Mouse (Mus musculus) liver, embryonic 14.5 days (tissue): ENCODE measurements at regions not wholly inside any gene's neighbourhood (a gene's known extent, or its start where the extent isn't known, plus 50 kb on each side); places are given as distances from the start of the nearest gene placed in this dataset.

Experiments
- ATAC-seq: fragments of 200-750 bp; cut with Nextera tagmentation; 2 replicates; pipeline ENCODE4 v1.8.0; 2017; ENCODE audit warnings: moderate number of reproducible peaks, mild to moderate bottlenecking, moderate library complexity; ENCODE audit not compliant: insufficient read depth
- DNase-seq, 3 experiments: peaks; one replicate each; pipeline ENCODE4 v3.0.0-alpha.2; 2012 to 2013; ENCODE audit warnings: low read depth in 3 of 3, low spot score in 3 of 3
- H3K27ac ChIP-seq: fragments of 300-500 bp; sonication (generic); 2 replicates; pipeline ENCODE4 v1.5.1; 2014; ENCODE audit warnings: moderate library complexity, mild to moderate bottlenecking, control low read depth, inconsistent platforms
- H3K27me3 ChIP-seq: fragments of 300-500 bp; sonication (generic); 2 replicates; pipeline ENCODE4 v1.6.1; 2014; ENCODE audit warnings: mild to moderate bottlenecking, low read length, moderate library complexity; ENCODE audit not compliant: control insufficient read depth, insufficient read depth
- H3K36me3 ChIP-seq: fragments of 300-500 bp; sonication (generic); replicated peaks from 2 replicates; pipeline ENCODE4 v1.6.1; 2014; ENCODE audit warnings: low read depth; ENCODE audit not compliant: control insufficient read depth, insufficient read depth
- H3K4me1 ChIP-seq, 2 experiments: fragments of 200-500 bp in 1 of 2; fragments of 300-500 bp in 1 of 2; sonication (generic) in 1 of 2; replicated peaks; 2 replicates each; pipeline ENCODE4 v1.6.1; 2012 to 2014; ENCODE audit warnings: antibody characterized with exemption in 1 of 2, inconsistent platforms in 1 of 2, low read length in 1 of 2; ENCODE audit not compliant: control insufficient read depth in 2 of 2, insufficient read depth in 2 of 2
- H3K4me2 ChIP-seq: fragments of 300-500 bp; sonication (generic); 2 replicates; pipeline ENCODE4 v1.6.1; 2014; ENCODE audit warnings: low read depth, mild to moderate bottlenecking, control low read depth, moderate library complexity
- H3K4me3 ChIP-seq, 2 experiments: fragments of 200-500 bp in 1 of 2; fragments of 300-500 bp in 1 of 2; sonication (generic) in 1 of 2; 2 replicates each; pipeline ENCODE4 v1.5.1; 2012 to 2014; ENCODE audit warnings: low read depth in 2 of 2, low read length in 2 of 2, mild to moderate bottlenecking in 2 of 2, control low read depth in 1 of 2, inconsistent platforms in 1 of 2, moderate library complexity in 1 of 2; ENCODE audit not compliant: insufficient read depth in 1 of 2
- H3K9ac ChIP-seq: fragments of 300-500 bp; sonication (generic); replicated peaks from 2 replicates; pipeline ENCODE4 v1.6.1; 2014; ENCODE audit warnings: mild to moderate bottlenecking, control low read depth, moderate library complexity
- H3K9me3 ChIP-seq: fragments of 300-500 bp; sonication (generic); 2 replicates; pipeline ENCODE4 v1.6.1; 2016; ENCODE audit warnings: low read length, mixed read lengths; ENCODE audit not compliant: control insufficient read depth
- CTCF ChIP-seq: IDR thresholded peaks from 2 replicates; pipeline ENCODE4 v1.5.1; 2016; ENCODE audit warnings: antibody characterized with exemption, low read depth, control low read depth
- EP300 ChIP-seq: IDR thresholded peaks from 2 replicates; pipeline ENCODE4 v1.6.1; 2016; ENCODE audit warnings: antibody characterized with exemption, low read depth
- WGBS: fragments of 180-500 bp; shearing (Covaris S2); extraction: QIAGEN DNeasy Blood & Tissue Kit; methylation state at CpG from one replicate; pipeline ENCODE4 v1.1.7; 2014; ENCODE audit not compliant: insufficient replicate concordance; 5-methylcytosine and 5-hydroxymethylcytosine counted together

DNA sequence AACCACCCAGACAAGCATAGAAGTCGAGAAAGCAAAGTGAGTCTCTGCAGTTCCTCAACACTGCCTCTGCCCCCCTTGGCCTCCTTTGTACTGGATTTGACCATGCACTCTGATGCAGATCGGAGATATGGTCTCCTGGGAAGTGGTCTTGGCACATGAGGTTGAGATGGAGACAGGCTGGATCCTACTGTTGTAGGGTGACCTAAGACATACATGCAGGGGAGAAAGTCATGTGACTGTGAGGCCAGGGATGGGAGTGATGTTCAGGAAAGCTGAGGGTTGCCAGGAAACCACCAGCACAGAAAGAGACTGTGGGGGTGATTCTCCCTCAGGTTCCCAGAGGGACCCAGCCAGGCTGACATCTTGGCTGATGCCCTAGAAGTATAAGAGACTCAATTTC lies 99.8 kb upstream of the Rai14 start:
- no peak for ATAC-seq
- Histone ChIP-seq H3K27me3 (no peaks in the 10 kb centered on the region), H3K4me1 (0 out of 4 replicates have a peak, but pooled peaks cover 0 to 3% of the 10 kb centered on the region in 2 experiments), H3K9me3 (no peaks in the 10 kb centered on the region), H3K36me3 (no peaks in the 10 kb centered on the region), H3K4me2 (no peak overlapping the region), H3K4me3 (no peak overlapping the region), H3K27ac (no peak overlapping the region), H3K9ac (no peak overlapping the region)
- WGBS: 43% methylated on average over 2 of the region's 2 CpGs
- TF ChIP-seq EP300 (no peak), CTCF (no peak)
- no peak for DNase-seq

GRCm38 (mm10) chr15:10814709-10815108 lies 100.3 kb upstream of the Rai14 start:
- no peak for TF ChIP-seq CTCF
- no peak for TF ChIP-seq EP300
- Histone ChIP-seq H3K9me3 (no peaks in the 10 kb centered on the region), H3K4me3 (no peak overlapping the region), H3K4me2 (no peak overlapping the region), H3K36me3 (no peaks in the 10 kb centered on the region), H3K27ac (no peak overlapping the region), H3K9ac (no peak overlapping the region), H3K27me3 (no peaks in the 10 kb centered on the region), H3K4me1 (0 out of 4 replicates have a peak, but pooled peaks cover 0 to 3% of the 10 kb centered on the region in 2 experiments)
- ATAC-seq: no peak
- WGBS: 17% methylated on average over 7 of the region's 7 CpGs
- no peak for DNase-seq

GRCm38 (mm10) chr15:10816213-10816621 lies 101.8 kb upstream of the Rai14 start:
- Histone ChIP-seq H3K27ac (no peak overlapping the region), H3K4me2 (no peak overlapping the region), H3K4me3 (no peak overlapping the region), H3K27me3 (no peaks in the 10 kb centered on the region), H3K4me1 (0 out of 4 replicates have a peak, but pooled peaks cover 0 to 3% of the 10 kb centered on the region in 2 experiments), H3K9me3 (no peaks in the 10 kb centered on the region), H3K36me3 (no peaks in the 10 kb centered on the region), H3K9ac (no peak overlapping the region)
- no peak for TF ChIP-seq EP300
- TF ChIP-seq CTCF: no peak
- DNase-seq: no peak
- 57% methylated on average over 3 of the region's 3 CpGs for WGBS
- no peak for ATAC-seq

- no peaks in the 10 kb centered on the region for H3K9me3 ChIP-seq
- WGBS: 20% methylated on average over 6 of the region's 6 CpGs
- H3K27ac ChIP-seq: no peak overlapping the region
Observed at GRCm38 (mm10) chr15:10818216-10818615, 103.8 kb upstream of the Rai14 start.

GRCm38 (mm10) chr15:10818706-10819105 lies 104.3 kb upstream of the Rai14 start:
- ATAC-seq (no peak), DNase-seq (no peak)
- Histone ChIP-seq H3K9ac (no peak overlapping the region), H3K4me3 (no peak overlapping the region), H3K27ac (no peak overlapping the region), H3K27me3 (no peaks in the 10 kb centered on the region), H3K4me2 (no peak overlapping the region), H3K4me1 (0 out of 4 replicates have a peak, but pooled peaks cover 0 to 3% of the 10 kb centered on the region in 2 experiments), H3K36me3 (no peaks in the 10 kb centered on the region), H3K9me3 (no peaks in the 10 kb centered on the region)
- TF ChIP-seq EP300: no peak
- no peak for TF ChIP-seq CTCF
- 57% methylated on average over 1 of the region's 1 CpGs for WGBS

More at GRCm38 (mm10) chr15:10818216-10818615, 103.8 kb upstream of the Rai14 start:
- ATAC-seq: no peak
- Histone ChIP-seq H3K4me1 (0 out of 4 replicates have a peak, but pooled peaks cover 0 to 3% of the 10 kb centered on the region in 2 experiments), H3K9ac (no peak overlapping the region), H3K4me3 (no peak overlapping the region), H3K4me2 (no peak overlapping the region), H3K36me3 (no peaks in the 10 kb centered on the region), H3K27me3 (no peaks in the 10 kb centered on the region)
- DNase-seq: no peak
- TF ChIP-seq EP300 (no peak), CTCF (no peak)
